Comparison of ENCODE assay signal across 25 mouse cellular contexts in genomic region chr3:131788321-131788720, GRCm38 (mm10).
"Had no signal": no experiment of that assay in that cellular context is flagged by ENCODE, and none has a peak within 500 bp of the region (broad histone marks: within the 10 kb centered on the region; RNA-seq: fewer than 3 reads in every experiment).

No protein-coding gene starts in this region.

- H3K9me3 ChIP-seq: embryonic facial prominence, embryonic 10.5 days; embryonic facial prominence, embryonic 12.5 days; embryonic facial prominence, embryonic 13.5 days; embryonic facial prominence, embryonic 15.5 days; forebrain, embryonic 10.5 days; forebrain, embryonic 12.5 days; forebrain, embryonic 13.5 days; forebrain, embryonic 15.5 days had no signal

- H3K9ac ChIP-seq: embryonic facial prominence, embryonic 12.5 days; embryonic facial prominence, embryonic 13.5 days; embryonic facial prominence, embryonic 15.5 days; forebrain, embryonic 12.5 days; forebrain, embryonic 13.5 days; forebrain, embryonic 15.5 days; forebrain, postnatal 0 days had no signal

- H3K4me2 ChIP-seq: embryonic facial prominence, embryonic 12.5 days; embryonic facial prominence, embryonic 13.5 days; embryonic facial prominence, embryonic 15.5 days; forebrain, embryonic 12.5 days; forebrain, embryonic 13.5 days; forebrain, embryonic 15.5 days had no signal

- H3K4me3 ChIP-seq: embryonic facial prominence, embryonic 10.5 days; embryonic facial prominence, embryonic 12.5 days; embryonic facial prominence, embryonic 13.5 days; embryonic facial prominence, embryonic 15.5 days; erythroblast, embryonic 14.5 days; forebrain, embryonic 10.5 days; forebrain, embryonic 12.5 days; forebrain, embryonic 13.5 days; forebrain, embryonic 15.5 days; gastrocnemius, adult 2 months; heart, adult 2 months had no signal

- H3K4me1 ChIP-seq: embryonic facial prominence, embryonic 10.5 days; embryonic facial prominence, embryonic 12.5 days; embryonic facial prominence, embryonic 13.5 days; embryonic facial prominence, embryonic 15.5 days; forebrain, embryonic 10.5 days; forebrain, embryonic 12.5 days; forebrain, embryonic 13.5 days; forebrain, embryonic 15.5 days had no signal

- DNase-seq: cerebellum, adult 9-10 months; cerebellum, adult 9-11 months; cerebellum, postnatal 10 days; cerebellum, postnatal 14 days; cerebellum, postnatal 25 days; cerebellum, postnatal 36 days; embryo, embryonic 11 days; forebrain, postnatal 0 days; gastrocnemius, adult 2 months; gastrocnemius, postnatal 10 days; gastrocnemius, postnatal 14 days; gastrocnemius, postnatal 25 days; gastrocnemius, postnatal 36 days; heart, adult 11 months; heart, adult 18-20 months; heart, adult 2 months had no signal

- H3K27ac ChIP-seq: embryonic facial prominence, embryonic 10.5 days; embryonic facial prominence, embryonic 12.5 days; embryonic facial prominence, embryonic 13.5 days; embryonic facial prominence, embryonic 15.5 days; forebrain, embryonic 10.5 days; forebrain, embryonic 12.5 days; forebrain, embryonic 13.5 days; forebrain, embryonic 15.5 days; gastrocnemius, adult 2 months; heart, adult 2 months had no signal

- H3K27me3 ChIP-seq: embryonic facial prominence, embryonic 12.5 days; embryonic facial prominence, embryonic 13.5 days; embryonic facial prominence, embryonic 15.5 days; forebrain, embryonic 12.5 days; forebrain, embryonic 13.5 days; forebrain, embryonic 15.5 days had no signal

- H3K36me3 ChIP-seq: embryonic facial prominence, embryonic 10.5 days; embryonic facial prominence, embryonic 12.5 days; embryonic facial prominence, embryonic 13.5 days; embryonic facial prominence, embryonic 15.5 days; forebrain, embryonic 10.5 days; forebrain, embryonic 12.5 days; forebrain, embryonic 15.5 days had no signal
